Mouse (Mus musculus) spleen, postnatal 36 days (tissue): ENCODE results near the gene Ctu2.
A peak's percentile ranks its signal among the peaks of the same experiment; 100 is the strongest.

Experiments
- DNase-seq, 2 experiments: peaks; one replicate each; pipeline ENCODE4 v3.0.0; 2022; ENCODE audit warnings: low spot score in 2 of 2, mixed read lengths in 1 of 2

Ctu2 gene

GRCm38 (mm10) chr8:122445203-122445602 lies 30.7 kb upstream of the Ctu2 start:
- no peak for DNase-seq

- no peak for DNase-seq
These were observed 24.7 kb upstream of the Ctu2 start for GRCm38 (mm10) chr8:122451161-122451703.

- no peak for DNase-seq
These were observed 23.8 kb upstream of the Ctu2 start for GRCm38 (mm10) chr8:122452154-122452553.

- no peak for DNase-seq
These were observed 21.5 kb upstream of the Ctu2 start for GRCm38 (mm10) chr8:122454409-122454808.

GRCm38 (mm10) chr8:122457171-122457570 lies 18.8 kb upstream of the Ctu2 start:
- DNase-seq = no peak

GRCm38 (mm10) chr8:122459218-122459900 lies 16.6 kb upstream of the Ctu2 start:
- no peak for DNase-seq

- no peak for DNase-seq
These were observed 16.0 kb upstream of the Ctu2 start for GRCm38 (mm10) chr8:122459990-122460389.

GRCm38 (mm10) chr8:122460524-122461472 lies 15.1 kb upstream of the Ctu2 start, which contains the start of gene Snai3:
Gene Snai3 (minus strand): TSS chr8:122460733.
- DNase-seq = peak; percentile 70

- DNase-seq = no peak
These were observed 14.3 kb upstream of the Ctu2 start for GRCm38 (mm10) chr8:122461473-122462148.

- DNase-seq = no peak
These were observed 13.4 kb upstream of the Ctu2 start for GRCm38 (mm10) chr8:122462510-122462909.

- no peak for DNase-seq
These were observed 12.0 kb upstream of the Ctu2 start for GRCm38 (mm10) chr8:122463651-122464640.

- no peak for DNase-seq
These were observed 11.0 kb upstream of the Ctu2 start for GRCm38 (mm10) chr8:122464985-122465384.

- no peak for DNase-seq
These were observed 8.1 kb upstream of the Ctu2 start for GRCm38 (mm10) chr8:122467816-122468215.

- DNase-seq = no peak
These were observed 6.5 kb upstream of the Ctu2 start for GRCm38 (mm10) chr8:122469407-122469806.

- DNase-seq = peak; percentile 38 to 40
These were observed 6.0 kb upstream of the Ctu2 start for GRCm38 (mm10) chr8:122469965-122470364.

- DNase-seq = no peak
These were observed 5.3 kb upstream of the Ctu2 start for GRCm38 (mm10) chr8:122470691-122471090.

GRCm38 (mm10) chr8:122473911-122474421 lies 2.0 kb upstream of the Ctu2 start:
- DNase-seq = peak; percentile 53 to 60

GRCm38 (mm10) chr8:122474951-122475560 lies 887 bp upstream of the Ctu2 start:
- peak in 1 of 2 experiments; percentile 47 for DNase-seq

GRCm38 (mm10) chr8:122482448-122482847 lies 6.5 kb downstream of the Ctu2 start:
- no peak for DNase-seq

GRCm38 (mm10) chr8:122483877-122484276 lies 7.9 kb downstream of the Ctu2 start:
- no peak for DNase-seq
